Mouse (Mus musculus): ENCODE measurements at regions not wholly inside any gene's neighbourhood (a gene's known extent, or its start where the extent isn't known, plus 50 kb on each side); places are given as distances from the start of the nearest gene placed in this dataset.

DNA sequence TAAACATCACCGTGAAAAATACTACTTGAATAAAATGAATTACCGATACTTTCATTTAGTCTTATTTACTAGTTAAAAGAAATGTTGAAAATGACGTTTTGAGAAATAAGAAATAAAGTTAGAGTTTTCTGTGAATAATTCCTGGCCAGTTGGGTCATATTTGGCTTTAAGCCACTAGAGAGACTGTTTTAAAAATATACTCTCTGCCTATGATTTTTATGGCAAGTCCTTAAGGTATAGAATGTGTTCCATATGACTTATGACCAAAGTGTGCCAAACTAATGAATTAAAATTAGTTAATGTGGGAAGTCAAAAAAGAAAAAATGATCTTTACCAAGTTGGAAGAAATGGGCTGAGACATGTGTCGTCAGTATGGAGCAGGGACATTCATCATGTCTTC lies 354.2 kb upstream of the Col3a1 start:
- no peak for DNase-seq

DNA sequence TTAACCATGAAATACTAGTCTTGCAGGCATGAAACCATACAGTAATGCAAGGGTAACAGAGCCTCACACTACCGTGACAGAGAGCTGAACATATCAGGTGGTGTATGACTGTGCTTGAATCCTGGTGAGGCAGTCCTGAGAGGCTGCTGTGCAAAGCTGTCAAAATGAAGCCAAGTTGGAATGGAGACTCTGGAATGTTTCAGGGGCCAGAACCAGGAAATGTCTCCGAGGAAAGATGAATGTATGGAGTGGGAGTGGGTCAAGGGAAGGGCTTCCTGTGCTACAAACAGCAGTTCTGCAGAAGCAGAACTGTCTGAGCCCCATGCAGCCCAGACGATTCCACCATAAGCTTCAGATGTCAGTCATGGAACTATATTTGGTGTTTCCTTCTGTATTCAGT lies 324.2 kb upstream of the Col3a1 start:
- DNase-seq, result no peak

DNA sequence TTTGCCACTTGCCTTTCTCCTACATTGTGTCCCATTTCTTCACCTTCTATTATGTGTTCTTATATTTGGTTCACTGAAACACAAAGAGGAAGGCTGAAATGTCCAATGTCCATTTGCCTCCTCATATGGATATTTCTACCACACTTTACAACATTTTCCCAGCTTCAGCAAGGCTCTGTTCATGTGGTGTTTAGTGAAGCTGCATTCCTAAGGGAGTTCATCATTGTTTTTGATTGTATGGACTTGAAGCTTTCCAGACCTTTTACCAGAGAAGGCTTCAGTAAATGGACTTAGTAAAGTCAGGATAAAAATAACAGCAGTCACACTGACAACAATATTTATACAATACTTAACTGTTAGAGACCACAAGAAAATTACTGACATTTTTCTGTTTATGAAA lies 290.8 kb upstream of the Col3a1 start:
- no peak for DNase-seq

DNA sequence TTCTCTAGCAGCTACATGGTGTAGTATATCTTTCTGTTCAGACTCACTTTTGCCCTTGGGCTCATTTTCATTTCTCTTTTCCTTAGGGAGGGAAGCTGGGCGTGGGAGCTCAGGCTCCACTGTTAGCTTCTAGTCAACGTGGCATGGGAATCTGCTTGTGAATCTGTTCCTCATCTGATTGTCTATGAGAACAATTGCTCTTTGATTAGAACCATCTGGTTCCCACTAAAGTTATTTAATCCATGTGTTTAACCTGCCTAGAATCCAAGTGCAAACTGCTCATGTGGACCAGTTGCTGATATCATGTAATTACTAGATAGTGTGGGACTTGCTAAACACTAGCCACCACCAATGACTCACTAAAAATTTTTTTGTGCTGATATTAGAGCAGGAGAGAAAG lies 290.1 kb upstream of the Col3a1 start:
- DNase-seq, result peak; percentile 8

DNA sequence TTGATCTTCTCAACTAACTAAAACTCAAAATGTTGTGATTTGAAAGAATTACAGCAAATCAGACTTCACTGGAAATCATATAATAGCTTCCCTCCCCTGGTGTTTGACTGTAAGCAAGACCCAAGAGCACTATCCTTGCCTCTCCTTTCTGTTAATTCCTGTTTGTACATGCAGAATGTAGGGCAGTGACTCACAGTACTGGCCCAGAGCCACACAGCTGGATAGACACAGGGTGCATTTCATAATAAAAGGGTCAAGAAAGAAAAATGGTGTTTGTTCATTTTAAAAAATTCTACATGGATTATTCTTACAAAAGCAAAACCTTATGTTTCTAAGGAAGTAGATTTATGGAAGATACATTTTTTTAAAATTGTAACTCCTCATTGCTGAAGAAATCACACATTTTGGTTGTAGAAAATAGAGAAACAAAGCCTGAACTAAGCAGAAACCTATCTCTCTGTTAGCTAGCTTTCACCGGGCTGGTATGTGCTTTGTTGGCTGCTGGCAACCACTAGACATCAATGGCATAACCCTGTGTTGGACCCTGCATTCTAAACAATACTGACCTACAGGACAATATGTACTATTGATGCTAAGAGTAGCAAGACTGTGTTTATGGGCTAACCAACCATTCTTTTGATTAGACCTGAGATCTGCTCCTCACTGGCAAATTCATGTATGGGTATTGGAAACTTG lies 289.0 kb upstream of the Col3a1 start:
- DNase-seq, result peak; percentile 88

DNA sequence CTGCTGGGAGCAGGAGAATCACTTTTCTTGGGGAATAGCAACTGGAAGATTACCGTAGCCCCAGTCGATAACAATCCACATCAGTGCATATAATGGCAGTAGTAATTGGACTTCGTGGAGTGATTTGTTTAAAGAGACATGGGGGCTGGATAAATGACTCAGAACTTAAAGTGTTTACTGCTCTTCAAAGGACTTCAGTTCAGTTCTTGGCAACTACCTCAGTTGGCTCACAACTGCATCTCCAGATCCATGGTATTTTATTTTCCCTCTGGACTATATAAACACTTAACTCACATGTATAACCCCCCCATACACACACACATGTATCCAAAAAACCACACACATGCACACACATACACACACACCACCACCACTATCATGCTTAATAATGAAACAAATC lies 288.0 kb upstream of the Col3a1 start:
- DNase-seq, result no peak

DNA sequence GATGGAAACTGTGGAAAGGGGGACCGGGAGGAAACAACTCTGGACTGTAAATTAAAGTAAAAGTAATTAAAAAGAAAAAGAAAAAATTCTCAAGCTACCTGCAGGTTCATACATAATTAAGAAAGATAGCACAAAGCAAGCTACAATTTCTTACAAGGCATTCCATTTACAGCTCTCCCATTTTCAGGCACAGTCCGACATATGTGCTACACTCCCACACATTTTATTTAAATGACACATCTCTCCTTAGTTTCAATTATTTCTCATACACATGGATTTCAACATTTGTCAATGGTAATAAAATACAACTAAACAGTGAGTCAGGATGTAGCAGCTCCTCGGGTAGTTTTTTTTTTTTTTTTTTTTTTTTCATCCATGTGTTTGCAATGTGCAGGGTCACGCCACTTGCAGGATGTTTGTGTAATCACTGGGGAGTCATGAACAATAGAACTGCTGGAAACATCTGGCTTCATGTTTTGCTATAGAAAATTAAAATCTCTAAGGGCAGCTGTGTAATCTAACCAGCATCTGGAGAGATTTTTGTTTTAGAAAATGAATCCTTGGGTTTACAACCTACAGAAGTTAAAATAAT lies 279.8 kb upstream of the Col3a1 start:
- DNase-seq, result no peak

DNA sequence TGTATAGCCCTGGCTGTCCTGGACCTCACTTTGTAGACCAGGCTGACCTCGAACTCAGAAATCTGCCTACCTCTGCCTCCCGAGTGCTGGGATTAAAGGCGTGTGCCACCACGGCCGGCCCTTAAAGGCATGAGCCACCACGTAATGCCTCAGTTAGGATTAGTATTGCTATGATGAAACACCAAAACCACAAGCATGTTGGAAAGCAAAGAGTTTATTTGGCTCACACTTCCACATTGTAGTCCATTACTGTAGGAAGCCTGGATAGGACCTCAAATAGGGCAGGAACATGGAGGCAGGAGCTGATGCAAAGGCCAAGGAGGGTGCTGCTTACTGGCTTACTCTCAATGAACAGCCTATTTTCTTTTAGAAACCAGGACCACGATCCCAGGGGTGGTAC lies 278.0 kb upstream of the Col3a1 start:
- no peak for DNase-seq

DNA sequence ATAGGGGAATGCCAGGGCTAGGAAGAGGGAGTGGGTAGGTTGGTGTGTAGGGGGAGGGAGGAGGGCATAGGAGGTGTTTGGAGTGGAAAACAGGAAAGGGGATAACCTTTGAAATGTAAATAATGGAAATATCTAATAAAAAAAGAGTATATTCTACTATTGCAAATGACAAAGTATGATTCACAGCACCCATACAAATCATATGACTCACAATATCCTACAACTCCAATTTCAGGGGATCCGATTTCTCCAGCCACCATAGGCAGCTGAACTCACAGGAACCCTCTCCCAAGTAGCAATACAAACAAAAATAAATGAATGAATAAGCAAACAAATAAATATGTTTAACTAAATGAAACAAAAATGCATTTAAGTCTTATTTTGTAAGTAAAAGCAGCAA lies 270.0 kb upstream of the Col3a1 start:
- DNase-seq, result no peak

DNA sequence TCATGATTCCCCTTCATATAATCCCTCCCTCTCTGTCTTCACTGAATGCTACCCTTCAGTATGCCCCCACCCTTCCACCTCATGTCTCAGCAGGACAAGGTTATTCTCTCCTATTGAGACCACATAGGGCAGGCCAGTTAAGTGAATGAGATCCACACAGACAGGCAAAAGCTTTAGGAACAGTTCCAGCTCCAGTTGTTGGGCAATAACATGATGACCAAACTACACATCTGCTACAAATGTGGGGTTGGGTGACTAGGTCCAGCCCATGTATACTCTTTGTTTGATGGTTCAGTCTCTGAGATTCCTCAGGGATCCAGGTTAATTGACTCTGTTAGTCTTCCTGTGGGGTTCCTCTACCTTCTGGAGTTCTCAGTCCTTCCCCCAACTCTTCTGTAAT lies 269.5 kb upstream of the Col3a1 start:
- DNase-seq, result peak; percentile 13

DNA sequence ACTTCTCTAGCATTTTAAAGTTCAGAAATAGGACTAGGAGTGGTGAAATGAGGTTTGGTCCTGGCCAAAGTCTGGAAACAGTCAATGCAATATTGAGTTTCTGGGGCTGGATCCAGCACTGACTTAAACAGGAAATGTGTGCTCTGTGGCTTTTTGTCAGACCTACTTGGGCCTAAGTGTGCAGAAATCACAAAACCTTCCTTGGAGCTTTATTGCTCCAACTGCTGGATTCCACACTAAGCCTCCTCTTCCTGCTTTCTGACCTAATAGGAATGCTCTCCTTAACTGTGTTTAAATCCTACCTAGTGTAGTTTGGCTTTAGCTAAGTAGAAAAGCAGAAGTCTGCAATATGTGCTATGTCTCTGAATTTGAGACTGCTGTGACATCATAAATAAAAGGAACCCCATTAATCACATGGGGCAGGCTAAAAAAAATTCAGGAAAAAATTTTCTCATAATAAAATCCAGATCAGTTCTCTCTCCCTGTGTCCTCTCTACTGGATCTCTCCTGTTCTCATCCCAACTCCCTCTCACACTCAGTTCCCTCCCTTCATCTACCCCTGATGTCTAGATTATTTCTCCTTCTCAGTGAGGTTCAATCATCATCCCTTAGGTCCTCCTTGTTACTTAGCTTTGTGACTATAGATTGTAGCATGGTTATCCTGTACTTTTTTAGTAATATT lies 268.0 kb upstream of the Col3a1 start:
- no peak for DNase-seq

DNA sequence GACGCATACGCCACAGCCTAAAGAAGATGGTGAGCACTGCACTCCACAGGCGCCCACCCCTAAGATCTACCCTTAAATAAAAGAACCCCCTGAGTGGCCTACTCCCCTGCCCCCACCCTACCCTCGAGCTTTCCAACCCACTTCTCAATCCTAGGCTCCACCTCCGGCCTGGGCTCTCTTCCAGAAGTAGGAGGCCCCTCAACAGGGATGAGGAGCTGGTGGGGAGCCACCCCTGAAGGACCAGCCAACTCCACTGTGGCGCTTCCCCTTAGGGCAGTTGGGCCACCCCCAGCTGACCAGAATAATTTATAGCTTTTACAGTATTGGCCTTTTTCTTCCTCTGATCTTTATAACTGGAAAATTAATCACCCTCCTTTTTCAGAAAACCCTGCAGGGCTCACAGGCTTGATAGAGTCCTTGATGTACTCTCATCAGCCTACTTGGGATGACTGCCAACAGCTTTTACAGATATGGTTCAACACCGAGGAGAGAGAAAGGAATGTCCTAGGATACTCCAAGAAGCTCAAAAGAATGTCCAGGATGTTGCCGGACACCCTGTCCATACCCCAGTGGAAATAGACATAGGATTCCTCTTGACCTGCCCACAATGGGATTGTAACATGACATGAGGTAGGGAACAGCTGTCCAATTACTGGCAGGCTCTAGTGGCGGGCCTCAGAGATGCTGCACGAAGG lies 220.3 kb upstream of the Col3a1 start:
- no peak for DNase-seq

DNA sequence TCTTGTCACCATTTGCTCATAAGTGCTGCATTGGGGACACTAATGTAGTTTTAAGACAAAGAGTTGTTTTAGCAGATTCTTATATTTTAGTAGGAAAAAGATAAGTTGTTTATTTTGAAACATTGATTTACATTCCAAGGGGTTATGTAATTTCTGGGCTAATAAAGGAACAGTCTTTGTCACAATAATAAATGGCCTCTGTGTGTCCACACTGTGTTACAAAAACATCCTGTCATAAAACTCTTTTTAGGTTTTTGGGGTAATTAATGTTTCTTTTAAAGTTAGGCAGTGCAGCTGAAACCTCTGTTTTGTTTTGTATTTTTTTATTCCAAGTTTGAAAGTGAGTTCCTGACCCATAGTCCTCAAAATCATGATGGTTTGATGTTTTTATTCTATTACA lies 210.4 kb upstream of the Col3a1 start:
- DNase-seq, result no peak

DNA sequence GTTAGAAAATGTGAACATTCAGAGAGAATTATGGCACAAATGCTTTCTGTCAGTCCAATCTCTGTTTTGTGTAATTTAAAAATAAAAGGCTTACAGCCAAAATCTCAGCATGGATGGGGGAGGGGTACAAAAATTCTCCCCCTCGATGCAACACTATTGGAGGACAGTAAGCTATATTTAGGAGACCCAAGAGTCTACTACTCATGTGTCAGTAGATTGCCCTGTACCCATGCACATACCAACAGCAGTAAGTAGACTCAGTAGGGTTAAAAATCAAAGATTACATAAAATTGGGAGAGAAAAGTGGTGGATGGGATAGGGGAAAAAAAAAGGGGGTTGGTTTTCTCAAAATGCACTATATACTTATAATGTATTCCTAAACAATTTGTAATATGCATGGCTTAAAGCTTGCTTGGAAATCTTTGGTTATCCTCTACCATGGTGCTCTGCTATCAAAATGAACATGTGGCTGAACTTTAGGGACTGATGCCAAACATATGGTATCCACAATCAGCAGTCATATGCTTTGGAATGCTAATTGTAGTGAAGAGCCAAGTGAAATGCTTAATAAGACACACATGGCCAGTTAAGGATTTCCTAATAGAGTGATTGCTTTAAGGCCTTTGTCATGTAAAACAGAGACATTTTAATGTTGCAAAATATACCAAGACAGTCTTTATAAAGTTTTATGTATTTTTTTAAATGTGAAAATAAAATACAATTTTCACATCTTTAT lies 194.8 kb upstream of the Col3a1 start:
- DNase-seq, result no peak

DNA sequence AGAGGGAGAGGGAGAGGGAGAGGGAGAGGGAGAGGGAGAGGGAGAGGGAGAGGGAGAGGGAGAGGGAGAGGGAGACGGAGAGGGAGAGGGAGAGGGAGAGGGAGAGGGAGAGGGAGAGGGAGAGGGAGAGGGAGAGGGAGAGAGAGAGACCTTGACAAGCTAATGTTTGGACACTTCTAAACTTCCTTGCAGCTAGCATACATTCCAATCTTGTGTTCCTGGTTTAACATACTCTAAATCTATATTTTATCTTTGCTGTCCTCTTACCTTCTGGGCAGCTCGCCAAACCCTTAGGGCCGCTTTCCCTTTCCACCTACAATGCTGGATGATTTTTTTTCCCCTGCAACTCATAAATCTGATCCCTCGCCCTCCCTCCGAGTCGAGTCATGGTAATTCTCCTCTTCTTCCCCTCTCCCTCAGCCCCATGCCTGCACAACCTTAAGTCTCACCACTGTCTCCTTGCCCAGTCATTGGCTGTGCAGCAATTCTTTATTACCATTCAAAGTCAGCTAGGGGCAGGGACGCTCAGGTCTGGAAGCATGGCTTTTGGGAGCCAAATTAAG lies 176.1 kb upstream of the Col3a1 start:
- no peak for DNase-seq

DNA sequence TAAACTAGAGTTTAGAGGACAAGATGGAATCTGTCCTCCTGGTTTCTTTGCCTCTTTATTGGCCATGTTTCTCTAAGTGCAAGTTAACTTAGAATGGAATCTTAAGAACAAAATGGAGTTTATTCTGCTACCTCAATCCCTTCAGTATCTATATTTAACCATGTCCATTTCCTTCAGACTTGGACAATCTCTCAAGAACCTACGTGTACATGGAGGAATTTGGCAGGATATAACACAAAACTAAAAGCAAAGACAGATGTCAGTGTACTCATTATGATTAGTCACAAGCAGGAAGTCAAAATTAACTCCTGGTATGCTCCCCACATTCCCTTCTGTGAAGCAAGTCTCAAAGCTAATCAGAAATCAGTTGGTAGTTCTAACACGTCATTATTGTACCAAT lies 164.3 kb upstream of the Col3a1 start:
- no peak for DNase-seq

DNA sequence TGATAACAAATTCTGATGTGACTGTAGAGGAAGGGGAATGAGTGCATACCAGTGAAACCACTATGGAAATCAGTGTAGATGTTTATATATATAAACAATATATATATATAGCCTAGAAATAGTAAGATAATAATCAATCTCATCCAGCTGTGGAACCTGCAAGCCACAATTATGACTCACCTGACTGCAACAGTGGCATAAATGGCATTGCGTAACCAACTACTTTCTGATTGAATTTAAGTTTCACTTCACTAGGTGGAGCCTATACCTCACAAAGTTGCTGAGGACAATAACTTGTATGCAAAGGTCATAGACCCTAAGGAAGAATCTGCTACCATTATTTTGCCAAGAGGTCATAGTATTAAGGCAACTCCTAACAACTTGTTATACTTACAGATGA lies 129.7 kb upstream of the Col3a1 start:
- no peak for DNase-seq

DNA sequence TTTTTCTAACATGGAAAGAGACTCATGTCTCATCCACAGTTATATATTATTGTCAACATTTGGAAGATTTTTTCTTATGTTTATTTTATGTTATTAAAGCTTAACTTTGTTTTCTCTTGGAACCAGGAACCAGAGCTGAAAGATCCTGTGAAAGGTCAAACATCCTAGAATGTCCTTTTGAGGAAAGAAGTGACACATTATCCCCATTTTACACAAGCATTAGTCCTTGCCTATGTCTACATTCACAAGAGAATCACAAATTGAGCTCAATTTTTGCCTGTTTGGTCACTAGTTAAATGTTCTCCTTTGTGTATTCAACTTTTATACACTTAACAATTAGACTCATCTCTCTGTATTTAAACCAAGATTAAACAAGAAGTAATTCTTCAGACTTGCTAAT lies 126.0 kb upstream of the Col3a1 start:
- DNase-seq, result no peak

DNA sequence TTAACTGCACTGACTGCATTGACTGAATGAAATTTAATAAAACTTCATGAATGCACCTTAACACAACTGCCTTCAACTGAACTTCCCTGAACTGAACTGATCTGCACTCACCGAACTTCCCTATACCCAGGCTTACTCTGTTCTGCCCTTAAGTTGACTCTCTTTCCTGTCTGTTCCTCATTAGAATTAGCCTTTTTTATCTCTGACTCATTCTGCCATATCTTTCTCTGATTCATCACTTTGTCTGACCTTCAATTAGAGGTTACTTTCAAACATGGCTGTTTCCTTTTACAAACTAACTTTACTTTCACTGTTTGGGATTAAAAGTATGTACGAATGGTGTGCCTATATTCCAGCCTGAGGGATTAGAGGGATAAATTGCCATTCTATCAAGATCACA lies 103.4 kb upstream of the Col3a1 start:
- DNase-seq, result no peak

DNA sequence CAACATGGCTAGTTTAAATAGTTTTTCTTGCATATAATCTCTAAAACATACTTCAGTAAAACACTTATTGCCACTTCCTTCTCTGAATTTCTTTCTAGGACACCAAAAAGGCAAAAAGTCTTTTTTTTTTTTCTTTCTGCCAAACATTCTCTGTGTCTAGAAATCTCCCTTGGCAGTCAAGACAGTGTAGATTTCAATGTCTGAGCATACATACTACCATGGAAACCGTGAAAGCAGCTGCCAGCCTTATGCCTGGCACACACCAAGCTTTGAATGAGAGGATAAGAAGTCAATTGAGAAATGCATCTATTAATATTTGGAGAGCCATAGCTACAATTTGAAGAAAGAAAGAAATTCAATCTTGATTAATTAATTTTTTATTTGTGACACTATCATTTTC lies 95.1 kb upstream of the Col3a1 start:
- DNase-seq, result no peak
